Comparison of ENCODE assay signal across 16 mouse cellular contexts in the genomic region with DNA sequence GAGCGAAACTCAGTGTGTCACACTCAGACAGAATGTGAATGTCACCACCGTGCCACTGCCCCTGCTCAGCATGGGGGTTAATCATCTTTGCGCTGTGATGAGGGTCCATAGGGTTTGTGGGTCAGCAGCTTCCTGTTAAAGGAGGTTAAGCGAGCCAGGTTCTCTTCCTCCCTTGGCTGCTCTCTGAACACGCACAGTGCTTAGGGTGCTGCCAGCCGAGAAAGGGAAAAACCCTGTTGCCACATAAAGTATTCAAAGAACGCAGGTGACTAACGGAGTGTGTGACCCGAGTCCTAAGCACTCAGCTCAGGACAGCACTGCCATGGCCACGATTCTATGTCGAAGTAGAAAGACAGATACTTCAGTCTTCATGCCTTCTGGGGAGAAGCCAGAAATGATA.
"Had no signal": no experiment of that assay in that cellular context is flagged by ENCODE, and none has a peak within 500 bp of the region (broad histone marks: within the 10 kb centered on the region; RNA-seq: fewer than 3 reads in every experiment).

No protein-coding gene starts in this region.

- H3K27ac ChIP-seq: kidney, postnatal 0 days; limb, embryonic 15.5 days; liver, embryonic 12.5 days; neural tube, embryonic 12.5 days; stomach, postnatal 0 days had no signal

- H3K9ac ChIP-seq: limb, embryonic 15.5 days; liver, embryonic 12.5 days; lung, embryonic 14.5 days; neural tube, embryonic 12.5 days had no signal

- ATAC-seq: liver, embryonic 12.5 days had no signal

- H3K4me2 ChIP-seq: limb, embryonic 15.5 days; liver, embryonic 12.5 days; lung, embryonic 14.5 days; neural tube, embryonic 12.5 days had no signal

- H3K9me3 ChIP-seq: limb, embryonic 15.5 days; liver, embryonic 12.5 days; midbrain, embryonic 10.5 days; neural tube, embryonic 12.5 days had no signal

- DNase-seq: kidney, adult 9 months; left cerebral cortex, postnatal 4 days; lung, embryonic 14.5 days; lung, postnatal 10 days; midbrain, embryonic 14.5 days; retina, postnatal 1 day; right cerebral cortex, postnatal 4 days; spleen, adult 18-20 months; thymus, postnatal 14 days had no signal

- H3K4me3 ChIP-seq: limb, embryonic 15.5 days; liver, embryonic 12.5 days; midbrain, embryonic 10.5 days; myocyte; neural tube, embryonic 12.5 days had no signal

- H3K36me3 ChIP-seq: limb, embryonic 15.5 days; liver, embryonic 12.5 days; midbrain, embryonic 10.5 days; neural tube, embryonic 12.5 days had no signal

- H3K4me1 ChIP-seq: liver, embryonic 12.5 days had no signal

- H3K27me3 ChIP-seq: limb, embryonic 15.5 days; liver, embryonic 12.5 days; neural tube, embryonic 12.5 days had no signal
